Mouse (Mus musculus) lung, embryonic 15.5 days (tissue): ENCODE results near the gene Myo18a. TPM values are rescaled to one million over a fixed set of nuclear protein-coding genes. Genes with fewer than 3 reads are reported as not detected.

Experiments
- ATAC-seq: fragments of 200-750 bp; cut with Nextera tagmentation; 2 replicates; pipeline ENCODE4 v1.8.0; 2017; ENCODE audit warnings: moderate number of reproducible peaks, borderline replicate concordance; ENCODE audit not compliant: low FRiP score, low TSS enrichment; ENCODE audit errors: extremely low read depth
- H3K27ac ChIP-seq: fragments of 300-500 bp; sonication (generic); 2 replicates; pipeline ENCODE4 v1.5.1; 2015; ENCODE audit warnings: moderate library complexity, mild to moderate bottlenecking, inconsistent platforms
- H3K27me3 ChIP-seq: fragments of 300-500 bp; sonication (generic); 2 replicates; pipeline ENCODE4 v1.6.1; 2015; ENCODE audit warnings: inconsistent platforms
- H3K36me3 ChIP-seq: fragments of 300-500 bp; sonication (generic); 2 replicates; pipeline ENCODE4 v1.6.1; 2015; ENCODE audit warnings: inconsistent platforms
- H3K4me1 ChIP-seq: fragments of 300-500 bp; sonication (generic); 2 replicates; pipeline ENCODE4 v1.6.1; 2015; ENCODE audit warnings: inconsistent platforms
- H3K4me2 ChIP-seq: fragments of 300-500 bp; sonication (generic); 2 replicates; pipeline ENCODE4 v1.6.1; 2015; ENCODE audit warnings: inconsistent platforms, mild to moderate bottlenecking, moderate library complexity
- H3K4me3 ChIP-seq: fragments of 300-500 bp; sonication (generic); 2 replicates; pipeline ENCODE4 v1.5.1; 2015; ENCODE audit warnings: mild to moderate bottlenecking, inconsistent platforms
- H3K9ac ChIP-seq: fragments of 300-500 bp; sonication (generic); 2 replicates; pipeline ENCODE4 v1.6.1; 2015; ENCODE audit warnings: inconsistent platforms
- H3K9me3 ChIP-seq: fragments of 300-500 bp; sonication (generic); 2 replicates; pipeline ENCODE4 v1.6.1; 2016; ENCODE audit warnings: inconsistent platforms
- WGBS: fragments of 180-500 bp; shearing (Covaris S2); methylation state at CpG from one replicate; pipeline ENCODE4 v1.1.7; 2015; 5-methylcytosine and 5-hydroxymethylcytosine counted together
- polyA plus RNA-seq: library from polyadenylated mRNA; unstranded; fragments of >200 nt; fragmentation: Nextera tagmentation; extraction: Ambion mirVana; gene quantifications from 2 replicates; pipeline ENCODE4 v1.2.1, GENCODE M21; 2015

The Myo18a gene
- polyA plus RNA-seq, 1 experiment from 2014 or later: 46.2 TPM

DNA sequence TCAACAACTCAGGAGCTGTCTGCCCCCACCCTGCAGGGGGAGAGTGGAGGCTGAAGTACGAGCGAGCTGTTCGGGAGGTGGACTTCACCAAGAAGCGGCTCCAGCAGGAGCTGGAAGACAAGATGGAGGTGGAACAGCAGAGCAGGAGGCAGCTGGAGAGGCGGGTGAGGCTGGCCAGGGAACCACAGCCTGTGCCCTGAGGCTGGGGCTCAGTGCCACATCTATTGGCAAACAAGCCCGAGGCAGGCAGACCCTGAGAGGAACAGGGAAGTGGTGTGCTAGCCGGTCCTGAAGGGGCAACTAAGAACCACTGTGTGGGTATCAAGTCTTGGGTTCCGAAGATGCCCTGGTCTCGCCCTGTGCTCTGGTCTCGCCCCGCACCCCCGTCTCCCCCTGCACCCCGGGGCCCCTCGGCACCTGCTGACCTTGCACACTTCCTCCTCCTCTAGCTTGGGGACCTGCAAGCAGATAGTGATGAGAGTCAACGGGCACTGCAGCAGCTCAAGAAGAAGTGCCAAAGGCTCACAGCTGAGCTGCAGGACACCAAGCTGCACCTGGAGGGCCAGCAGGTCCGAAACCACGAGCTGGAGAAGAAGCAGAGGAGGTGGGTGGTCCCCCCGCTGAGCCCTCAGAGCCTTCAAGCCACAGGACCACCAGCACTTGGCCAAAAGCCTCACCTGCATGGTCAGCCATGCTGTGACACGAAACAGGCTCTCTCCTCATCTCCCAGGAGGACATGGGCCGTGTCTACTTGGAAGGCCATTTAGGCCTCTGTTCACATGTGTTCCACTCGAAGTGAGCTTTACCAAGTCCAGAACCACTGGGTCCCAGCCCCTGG is 80.2 kb downstream of the Myo18a start:
- no peak for ATAC-seq
- WGBS: 86% methylated on average over 21 of the region's 21 CpGs
- no peak overlapping the region for H3K9ac ChIP-seq

DNA sequence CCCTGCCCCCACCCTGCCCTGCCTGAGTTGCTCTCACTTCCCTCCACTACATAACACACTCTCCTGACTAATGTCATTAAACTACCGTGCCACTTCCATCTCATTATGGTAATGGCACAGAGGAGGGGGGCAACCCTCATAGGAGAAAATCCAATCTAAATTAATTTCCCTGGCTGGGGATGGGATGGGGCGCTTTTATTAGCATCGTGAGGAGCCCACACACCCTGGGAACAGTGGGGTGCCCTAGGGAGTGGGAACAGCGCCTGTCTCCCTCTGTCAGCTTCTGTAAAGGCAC is 80.8 kb downstream of the Myo18a start:
- no peaks in the 10 kb centered on the region for H3K27me3 ChIP-seq
- H3K9me3 ChIP-seq: no peaks in the 10 kb centered on the region
- no peak overlapping the region for H3K4me2 ChIP-seq
- no peak overlapping the region for H3K27ac ChIP-seq
- no peak overlapping the region for H3K4me3 ChIP-seq
- no peaks in the 10 kb centered on the region for H3K4me1 ChIP-seq
- 77% methylated on average over 4 of the region's 4 CpGs for WGBS
- no peak overlapping the region for H3K9ac ChIP-seq
- no peak for ATAC-seq
- H3K36me3 ChIP-seq: peaks cover 69% of the 10 kb centered on the region

More for the DNA sequence above, 80.2 kb downstream of the Myo18a start:
- Histone ChIP-seq H3K4me1 (no peaks in the 10 kb centered on the region), H3K9me3 (no peaks in the 10 kb centered on the region), H3K4me2 (no peak overlapping the region), H3K4me3 (no peak overlapping the region), H3K27ac (no peak overlapping the region), H3K27me3 (no peaks in the 10 kb centered on the region), H3K36me3 (peaks cover 67% of the 10 kb centered on the region)

DNA sequence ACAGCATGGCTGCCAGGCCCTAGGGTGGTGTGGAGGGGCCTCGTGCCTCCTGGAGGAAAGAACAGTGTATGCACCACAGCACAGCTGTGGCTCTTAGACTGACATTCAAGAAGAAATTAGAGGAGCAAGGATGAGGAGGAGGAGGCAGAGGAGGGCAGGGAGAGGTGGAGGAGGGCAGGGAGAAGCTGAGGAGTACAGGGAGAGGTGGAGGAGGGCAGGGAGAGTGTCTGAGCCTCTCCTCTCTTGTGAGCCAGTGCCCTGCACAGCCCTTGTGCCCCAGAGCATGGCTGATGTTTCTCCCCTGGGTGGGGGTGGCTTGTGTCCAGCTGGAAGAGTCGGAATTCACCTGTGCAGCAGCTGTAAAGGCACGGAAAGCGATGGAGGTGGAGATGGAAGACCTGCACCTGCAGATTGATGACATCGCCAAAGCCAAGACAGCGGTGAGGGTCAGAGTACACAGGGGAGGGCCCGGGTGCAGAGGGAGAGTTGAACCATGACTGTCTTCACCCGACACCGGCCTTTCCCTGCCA is 84.6 kb downstream of the Myo18a start:
- H3K36me3 ChIP-seq: peaks cover 73% of the 10 kb centered on the region
- no peak overlapping the region for H3K9ac ChIP-seq
- no peak overlapping the region for H3K4me3 ChIP-seq
- 47% methylated on average over 9 of the region's 9 CpGs for WGBS
- no peaks in the 10 kb centered on the region for H3K9me3 ChIP-seq
- no peaks in the 10 kb centered on the region for H3K27me3 ChIP-seq
- no peak overlapping the region for H3K4me2 ChIP-seq
- no peak for ATAC-seq
- H3K27ac ChIP-seq: no peak overlapping the region
- H3K4me1 ChIP-seq: no peaks in the 10 kb centered on the region

DNA sequence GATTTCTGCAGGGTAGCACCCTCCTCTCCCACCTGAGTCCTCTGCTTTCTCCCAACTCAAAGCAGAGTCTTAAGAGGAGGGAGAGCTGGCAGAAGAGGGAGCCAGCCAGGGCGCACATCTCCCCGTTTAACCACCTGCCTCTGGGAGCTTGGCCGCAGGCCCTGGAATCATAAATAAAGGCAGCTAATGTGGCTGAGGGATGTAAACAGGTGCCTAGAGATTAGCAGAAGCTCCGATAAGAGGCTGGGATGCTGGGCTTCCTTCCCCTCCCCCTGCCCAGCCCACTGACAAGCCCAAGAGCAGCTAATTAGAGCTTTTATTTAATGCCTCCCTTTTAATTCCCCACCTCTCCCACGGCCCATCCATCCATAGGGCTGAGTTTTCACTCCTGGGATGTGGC is 85.1 kb downstream of the Myo18a start:
- 40% methylated on average over 5 of the region's 5 CpGs for WGBS
- Histone ChIP-seq H3K27me3 (no peaks in the 10 kb centered on the region), H3K4me2 (no peak overlapping the region), H3K9me3 (no peaks in the 10 kb centered on the region), H3K36me3 (peaks cover 72% of the 10 kb centered on the region), H3K27ac (no peak overlapping the region), H3K4me1 (no peaks in the 10 kb centered on the region), H3K9ac (no peak overlapping the region), H3K4me3 (no peak overlapping the region)
- ATAC-seq: no peak

DNA sequence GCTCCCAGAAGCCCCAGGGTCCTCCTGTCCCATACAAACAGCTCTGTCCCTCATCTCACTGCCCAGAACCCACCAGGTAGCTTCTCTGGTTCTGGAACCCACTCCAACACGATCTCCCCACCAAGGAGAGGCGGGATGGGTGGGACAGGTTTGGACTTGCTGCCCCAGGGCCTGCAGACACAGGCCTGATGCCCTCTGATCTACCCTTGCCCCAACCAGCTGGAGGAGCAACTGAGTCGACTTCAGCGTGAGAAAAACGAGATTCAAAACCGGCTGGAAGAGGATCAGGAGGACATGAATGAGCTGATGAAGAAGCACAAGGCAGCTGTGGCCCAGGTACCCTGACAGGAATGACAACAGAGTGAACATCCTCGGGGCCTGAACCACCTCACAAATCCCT is 86.1 kb downstream of the Myo18a start:
- no peak overlapping the region for H3K4me3 ChIP-seq
- no peaks in the 10 kb centered on the region for H3K4me1 ChIP-seq
- H3K9ac ChIP-seq: no peak overlapping the region
- H3K27ac ChIP-seq: no peak overlapping the region
- peaks cover 71% of the 10 kb centered on the region for H3K36me3 ChIP-seq
- H3K9me3 ChIP-seq: no peaks in the 10 kb centered on the region
- no peak overlapping the region for H3K4me2 ChIP-seq
- ATAC-seq: no peak
- 62% methylated on average over 7 of the region's 7 CpGs for WGBS
- H3K27me3 ChIP-seq: no peaks in the 10 kb centered on the region

DNA sequence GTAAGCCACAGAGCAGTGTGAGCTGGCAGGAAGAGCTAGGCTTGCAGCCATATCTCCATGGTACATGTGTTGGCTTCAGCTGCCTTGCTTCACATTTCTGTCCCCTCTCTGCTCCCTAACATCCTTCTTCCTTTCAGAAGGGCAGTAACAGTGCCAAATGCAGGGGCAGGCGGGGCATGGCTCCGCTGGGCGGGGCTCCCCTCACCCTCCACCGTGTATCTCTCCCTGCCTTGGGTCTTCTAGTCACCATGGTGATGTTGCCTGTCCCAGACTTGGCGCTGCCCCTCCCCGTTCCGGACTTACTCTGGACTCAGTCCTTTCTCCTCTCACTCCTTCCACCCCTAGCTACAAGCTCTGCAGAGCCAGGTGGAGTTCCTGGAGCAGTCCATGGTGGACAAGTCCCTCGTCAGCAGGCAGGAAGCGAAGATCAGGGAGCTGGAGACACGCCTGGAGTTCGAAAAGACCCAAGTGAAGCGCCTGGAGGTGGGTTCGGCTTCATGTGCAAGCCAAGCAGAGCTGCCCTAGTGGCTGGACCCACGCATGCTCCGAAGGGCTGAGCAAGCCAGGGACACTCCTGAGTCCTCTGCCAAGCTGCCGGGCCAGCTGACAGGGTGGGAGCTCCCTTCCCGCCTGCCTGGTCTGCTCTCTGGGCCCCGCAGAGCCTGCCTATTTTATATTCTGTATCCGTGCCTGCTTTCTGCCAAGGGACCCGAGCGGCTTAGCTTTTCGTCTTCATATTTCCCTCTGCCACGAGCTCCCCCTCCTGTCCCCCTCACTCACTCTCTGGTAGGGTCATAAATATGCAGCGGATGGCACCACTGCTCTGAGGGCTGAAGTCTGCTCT is 87.6 kb downstream of the Myo18a start:
- H3K27me3 ChIP-seq: no peaks in the 10 kb centered on the region
- no peak overlapping the region for H3K4me2 ChIP-seq
- H3K9me3 ChIP-seq: no peaks in the 10 kb centered on the region
- WGBS: 50% methylated on average over 24 of the region's 24 CpGs
- H3K4me3 ChIP-seq: no peak overlapping the region
- no peak overlapping the region for H3K9ac ChIP-seq
- H3K4me1 ChIP-seq: 0 out of 2 replicates have a peak, but pooled peaks cover 3% of the 10 kb centered on the region
- peaks cover 60% of the 10 kb centered on the region for H3K36me3 ChIP-seq
- no peak for ATAC-seq
- no peak overlapping the region for H3K27ac ChIP-seq

DNA sequence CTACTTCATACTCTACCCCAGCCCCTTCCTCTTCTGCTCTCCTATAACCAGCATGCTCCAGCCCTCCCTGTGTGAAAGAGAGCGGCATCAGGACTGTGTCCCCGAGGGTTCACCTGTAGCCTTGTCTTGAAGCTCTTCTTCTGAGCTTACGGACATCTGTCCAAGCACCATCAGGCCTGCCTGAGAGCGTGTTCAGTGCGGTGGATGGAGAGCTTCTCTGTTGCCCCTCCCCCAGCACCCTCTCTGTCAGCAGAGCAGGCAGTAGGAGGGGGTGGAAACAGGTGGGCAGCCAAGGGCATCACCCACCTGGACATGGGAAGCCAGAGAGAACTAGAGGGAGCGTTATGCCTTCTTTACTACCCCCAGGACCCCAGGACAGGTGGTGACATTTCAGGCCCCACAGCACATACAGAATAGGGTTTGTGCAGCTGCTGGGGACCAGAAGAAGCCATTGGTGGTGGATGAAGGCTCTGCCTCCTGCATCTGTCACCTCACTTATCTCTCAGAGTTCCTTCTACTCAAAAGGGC is 88.5 kb downstream of the Myo18a start:
- Histone ChIP-seq H3K9ac (no peak overlapping the region), H3K9me3 (no peaks in the 10 kb centered on the region), H3K27ac (no peak overlapping the region), H3K36me3 (peaks cover 50% of the 10 kb centered on the region), H3K4me3 (no peak overlapping the region), H3K4me1 (0 out of 2 replicates have a peak, but pooled peaks cover 3% of the 10 kb centered on the region), H3K4me2 (no peak overlapping the region), H3K27me3 (no peaks in the 10 kb centered on the region)
- WGBS: 68% methylated on average over 6 of the region's 6 CpGs
- no peak for ATAC-seq

DNA sequence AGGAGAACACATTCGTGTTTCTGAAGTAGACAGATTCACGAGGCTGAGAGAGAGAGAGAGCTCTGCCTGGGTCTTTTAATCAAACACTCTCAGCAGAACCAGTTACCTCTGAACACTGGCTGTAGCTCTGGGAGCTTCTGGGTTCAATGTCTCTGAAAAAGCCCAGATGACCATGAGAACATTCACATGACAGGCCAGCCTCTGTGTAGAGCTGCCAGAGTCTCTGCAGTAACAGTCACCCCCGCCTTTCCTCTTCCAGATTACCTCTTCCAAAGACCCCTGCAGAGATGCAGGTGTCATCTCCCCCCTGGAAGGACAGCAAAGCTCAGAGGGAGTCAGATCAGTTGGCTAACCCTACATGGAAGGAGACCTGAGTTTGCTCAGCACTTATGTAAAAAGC is 89.1 kb downstream of the Myo18a start:
- no peak for ATAC-seq
- peaks cover 45% of the 10 kb centered on the region for H3K36me3 ChIP-seq
- no peak overlapping the region for H3K4me2 ChIP-seq
- H3K4me1 ChIP-seq: 0 out of 2 replicates have a peak, but pooled peaks cover 3% of the 10 kb centered on the region
- H3K9ac ChIP-seq: no peak overlapping the region
- no peaks in the 10 kb centered on the region for H3K27me3 ChIP-seq
- no peak overlapping the region for H3K27ac ChIP-seq
- no peaks in the 10 kb centered on the region for H3K9me3 ChIP-seq
- H3K4me3 ChIP-seq: no peak overlapping the region
- 38% methylated on average over 3 of the region's 3 CpGs for WGBS

DNA sequence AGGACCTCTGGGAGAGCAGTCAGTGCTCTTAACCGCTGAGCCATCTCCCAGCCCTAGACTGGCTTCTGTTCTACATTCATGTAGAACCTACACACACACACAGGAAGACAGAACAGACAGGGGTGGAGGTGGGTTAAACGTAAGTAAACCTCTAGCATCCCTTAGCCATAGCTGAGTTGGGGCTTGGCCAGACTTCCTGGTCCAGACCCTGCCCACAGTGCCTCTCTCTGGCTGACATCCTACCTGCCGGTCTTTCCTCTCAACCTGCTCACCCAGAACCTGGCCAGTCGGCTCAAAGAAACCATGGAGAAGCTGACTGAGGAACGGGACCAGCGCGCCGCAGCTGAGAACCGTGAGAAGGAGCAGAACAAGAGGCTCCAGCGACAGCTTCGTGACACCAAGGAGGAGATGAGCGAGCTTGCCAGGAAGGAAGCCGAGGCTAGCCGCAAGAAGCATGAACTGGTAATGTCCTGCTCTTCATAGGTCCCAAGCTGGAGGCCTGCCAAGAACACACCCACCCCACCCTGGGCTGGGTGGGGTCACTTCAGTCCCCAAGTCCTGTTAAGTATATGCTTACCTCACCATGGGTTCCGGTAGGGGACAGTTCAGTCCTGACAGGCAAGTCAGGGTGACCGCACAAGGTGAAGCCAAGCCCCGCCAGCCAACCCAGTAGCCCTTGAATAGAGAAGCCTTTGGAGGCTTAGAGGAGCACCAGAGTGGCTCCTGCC is 90.1 kb downstream of the Myo18a start:
- peaks cover 43% of the 10 kb centered on the region for H3K36me3 ChIP-seq
- ATAC-seq: no peak
- 88% methylated on average over 17 of the region's 17 CpGs for WGBS
- no peak overlapping the region for H3K9ac ChIP-seq
- H3K27me3 ChIP-seq: no peaks in the 10 kb centered on the region
- no peak overlapping the region for H3K4me3 ChIP-seq
- no peak overlapping the region for H3K27ac ChIP-seq
- H3K9me3 ChIP-seq: no peaks in the 10 kb centered on the region
- H3K4me1 ChIP-seq: 0 out of 2 replicates have a peak, but pooled peaks cover 3% of the 10 kb centered on the region
- no peak overlapping the region for H3K4me2 ChIP-seq

DNA sequence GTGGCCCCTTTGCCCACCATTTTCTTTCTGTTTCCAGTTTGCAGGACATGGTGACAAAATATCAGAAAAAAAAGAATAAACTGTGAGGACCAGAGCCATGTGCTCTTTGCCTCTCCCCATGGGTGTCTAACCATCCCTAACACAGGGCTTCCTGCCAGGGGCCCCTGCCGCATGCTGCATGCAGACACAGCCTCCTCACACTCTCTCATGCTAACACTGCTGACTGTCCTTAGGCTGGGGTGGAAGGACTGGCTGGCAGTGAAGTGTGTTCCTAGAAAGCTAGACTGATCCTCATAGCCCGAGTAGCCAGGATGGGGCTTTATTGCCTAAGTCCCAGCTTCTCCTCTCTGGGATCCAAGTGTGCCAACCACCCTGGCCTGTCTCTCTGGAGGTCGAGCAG is 91.6 kb downstream of the Myo18a start:
- no peak overlapping the region for H3K27ac ChIP-seq
- H3K9ac ChIP-seq: no peak overlapping the region
- H3K36me3 ChIP-seq: peaks cover 48% of the 10 kb centered on the region
- H3K4me2 ChIP-seq: no peak overlapping the region
- no peak overlapping the region for H3K4me3 ChIP-seq
- ATAC-seq: no peak
- H3K9me3 ChIP-seq: no peaks in the 10 kb centered on the region
- no peaks in the 10 kb centered on the region for H3K27me3 ChIP-seq
- 0 out of 2 replicates have a peak, but pooled peaks cover 3% of the 10 kb centered on the region for H3K4me1 ChIP-seq
- 46% methylated on average over 3 of the region's 3 CpGs for WGBS

DNA sequence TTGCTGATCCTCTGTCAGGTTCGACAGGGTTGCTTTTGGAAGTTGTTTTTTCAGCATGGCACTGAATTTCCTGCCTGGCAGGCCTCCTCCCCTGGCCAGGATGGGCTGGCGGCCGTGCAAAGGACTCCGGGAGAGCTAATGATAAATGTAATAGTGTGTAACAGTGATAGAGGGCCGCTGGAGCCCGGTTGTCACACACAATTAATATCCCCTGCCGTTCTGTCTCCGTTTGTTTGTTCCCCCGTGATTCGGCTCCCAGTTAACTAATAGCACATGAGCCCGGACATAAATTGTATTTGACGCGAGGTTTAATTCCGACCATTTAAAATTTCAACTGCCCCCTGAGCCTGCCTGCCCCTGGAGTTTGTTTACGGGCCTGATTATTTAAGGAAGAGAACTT is 92.3 kb downstream of the Myo18a start:
- Histone ChIP-seq H3K36me3 (peaks cover 48% of the 10 kb centered on the region), H3K4me2 (no peak overlapping the region), H3K9ac (no peak overlapping the region), H3K27ac (no peak overlapping the region), H3K4me1 (0 out of 2 replicates have a peak, but pooled peaks cover 3% of the 10 kb centered on the region), H3K27me3 (no peaks in the 10 kb centered on the region), H3K9me3 (no peaks in the 10 kb centered on the region), H3K4me3 (no peak overlapping the region)
- 27% methylated on average over 15 of the region's 15 CpGs for WGBS
- ATAC-seq: no peak
